Mouse (Mus musculus) T-cell, adult 2 months (primary cell): Measurements from ENCODE around the gene Steap3.
A peak's percentile ranks its signal among the peaks of the same experiment; 100 is the strongest.

Source experiments
- DNase-seq: peaks from one replicate; pipeline ENCODE4 v3.0.0; 2022; ENCODE audit warnings: low spot score

The Steap3 gene

GRCm38 (mm10) chr1:120198151-120198550 is 74.4 kb downstream of the Steap3 start:
- no peak for DNase-seq

- DNase-seq = peak; percentile 70
Measured at GRCm38 (mm10) chr1:120197189-120197588, 75.3 kb downstream of the Steap3 start.

DNA sequence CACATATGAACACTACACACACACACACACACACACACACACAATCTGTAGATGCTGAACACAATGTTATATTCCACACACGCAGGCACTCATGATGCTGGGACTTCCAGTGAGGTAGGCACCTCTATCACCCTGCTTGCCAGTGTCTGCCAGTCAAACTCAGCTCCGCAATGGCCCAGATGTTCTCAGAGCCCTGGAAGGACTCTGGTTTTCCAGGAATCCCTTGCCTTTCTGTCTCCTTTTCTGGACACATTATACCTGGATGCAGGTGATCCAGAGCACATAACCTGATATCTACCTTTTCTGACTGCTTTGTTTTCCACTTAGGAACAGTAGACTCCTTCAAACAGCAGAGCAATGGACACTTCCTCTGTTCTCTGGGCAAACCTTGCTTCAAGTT is 75.8 kb downstream of the Steap3 start:
- no peak for DNase-seq

- DNase-seq = no peak
Measured at GRCm38 (mm10) chr1:120195947-120196346, 76.6 kb downstream of the Steap3 start.

DNA sequence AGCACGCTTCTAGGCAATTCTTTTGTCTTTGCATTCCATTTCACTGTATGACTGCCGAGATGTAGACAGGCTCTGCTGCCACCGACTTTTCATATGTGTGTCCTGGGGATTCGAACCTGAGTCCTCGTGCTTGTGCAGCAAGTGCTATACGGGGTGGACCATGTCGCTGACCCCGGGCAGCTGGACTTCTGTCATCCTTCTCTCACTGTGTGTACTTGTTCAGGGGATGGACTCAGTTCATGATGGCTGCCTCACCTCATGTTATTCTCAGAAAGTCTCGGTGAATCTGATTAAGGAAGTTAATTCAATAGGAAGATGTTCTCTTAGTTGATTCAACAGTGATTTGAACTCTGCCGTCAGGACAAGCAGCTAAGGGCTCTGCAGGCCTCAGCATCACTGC is 78.9 kb downstream of the Steap3 start:
- no peak for DNase-seq

GRCm38 (mm10) chr1:120192321-120192720 is 80.2 kb downstream of the Steap3 start:
- DNase-seq = no peak

DNA sequence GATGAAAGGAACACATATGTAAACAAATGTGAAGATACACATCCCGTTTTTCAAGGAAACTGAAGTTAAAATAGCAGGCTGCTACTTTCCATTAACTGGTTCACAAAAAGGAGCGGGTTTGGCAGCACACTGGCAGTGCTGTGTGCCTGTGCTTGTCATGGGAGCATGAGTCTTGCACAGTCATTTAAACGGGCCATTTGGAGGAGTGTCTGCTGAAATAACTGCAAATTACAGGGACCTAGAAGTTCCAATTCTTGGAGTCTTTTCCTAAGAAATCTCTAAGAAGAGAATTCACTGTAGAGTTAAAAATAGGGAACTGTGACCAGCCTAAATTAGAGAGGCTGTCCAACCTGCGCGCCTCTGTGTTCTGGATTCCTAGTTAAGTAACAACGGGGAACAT is 81.6 kb downstream of the Steap3 start:
- no peak for DNase-seq

DNA sequence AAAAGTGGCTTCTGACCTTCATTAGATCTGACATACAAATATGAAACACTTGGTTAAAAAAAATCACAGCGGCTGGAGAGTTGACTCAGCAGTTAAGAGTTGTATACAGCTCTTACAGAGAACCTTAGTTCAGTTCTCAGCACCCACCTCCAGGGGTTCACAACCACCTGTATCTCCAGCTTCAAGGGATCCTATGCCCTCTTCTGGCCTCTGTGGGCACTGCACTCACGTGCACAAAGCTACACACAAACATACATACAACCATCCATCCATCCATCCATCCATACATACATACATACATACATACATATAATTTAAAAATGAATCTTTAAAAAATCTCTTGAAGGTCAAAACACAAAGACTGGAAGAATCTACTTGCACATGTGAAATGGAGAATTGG is 82.2 kb downstream of the Steap3 start:
- no peak for DNase-seq

DNA sequence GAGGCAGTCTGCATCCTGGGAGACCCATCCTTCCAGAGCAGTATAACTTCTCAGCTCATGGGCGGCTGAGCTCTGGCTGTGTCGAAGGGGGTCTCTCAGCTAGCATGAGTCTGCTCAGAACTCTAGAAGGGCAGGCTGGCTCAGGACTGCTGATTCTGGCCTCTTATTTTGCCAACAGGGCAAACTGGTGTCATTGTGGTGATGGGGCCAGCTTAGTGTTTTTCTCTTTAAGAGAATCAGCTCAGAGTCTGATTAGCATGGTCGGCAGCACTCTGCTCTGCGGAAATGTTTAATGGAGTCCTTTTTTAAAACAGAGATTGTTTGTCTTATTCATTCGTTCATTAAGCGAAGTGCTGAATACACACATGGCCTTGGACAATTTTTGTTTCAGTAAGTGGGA is 83.3 kb downstream of the Steap3 start:
- DNase-seq = no peak

DNA sequence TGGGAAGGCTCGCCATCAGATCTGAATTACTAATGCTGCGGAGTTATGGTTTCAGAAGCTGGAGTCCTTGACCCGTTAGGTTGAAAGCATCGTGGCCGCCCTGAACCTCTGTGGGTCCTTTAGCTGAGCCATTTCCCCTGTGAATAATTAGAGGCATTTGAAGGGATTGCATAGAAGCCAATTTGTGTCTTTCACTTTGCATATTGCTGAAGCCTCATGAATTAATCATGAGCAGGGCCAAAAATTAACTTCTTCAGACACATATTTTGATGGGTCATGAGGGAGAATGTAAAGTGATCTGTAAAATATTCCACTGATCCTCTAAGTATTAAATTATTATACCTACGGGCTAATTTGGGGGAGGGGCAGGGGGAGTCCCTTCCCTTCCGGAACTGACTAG is 85.4 kb downstream of the Steap3 start:
- no peak for DNase-seq

GRCm38 (mm10) chr1:120186655-120187054 is 85.8 kb downstream of the Steap3 start:
- no peak for DNase-seq

DNA sequence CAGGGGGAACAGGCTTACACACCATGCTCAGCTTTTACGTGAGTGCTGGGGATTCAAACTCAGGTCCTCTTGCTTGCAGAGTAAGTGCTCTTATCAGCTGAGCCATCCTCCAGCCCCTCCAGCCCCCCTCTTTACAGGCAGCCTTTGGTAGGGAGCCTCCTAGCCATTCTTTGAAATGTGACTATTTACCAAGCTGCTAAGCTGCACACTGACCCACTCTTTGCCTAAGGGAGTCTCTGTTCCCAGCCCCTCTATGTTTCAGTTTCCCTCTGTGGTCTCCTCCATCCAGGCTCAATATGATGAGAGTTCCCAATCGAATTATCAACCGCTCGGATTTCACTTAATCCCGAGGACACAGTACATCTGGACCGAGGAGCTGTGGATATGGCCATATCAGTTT is 86.3 kb downstream of the Steap3 start:
- DNase-seq = no peak

GRCm38 (mm10) chr1:120177141-120177540 is 95.4 kb downstream of the Steap3 start:
- DNase-seq = no peak

DNA sequence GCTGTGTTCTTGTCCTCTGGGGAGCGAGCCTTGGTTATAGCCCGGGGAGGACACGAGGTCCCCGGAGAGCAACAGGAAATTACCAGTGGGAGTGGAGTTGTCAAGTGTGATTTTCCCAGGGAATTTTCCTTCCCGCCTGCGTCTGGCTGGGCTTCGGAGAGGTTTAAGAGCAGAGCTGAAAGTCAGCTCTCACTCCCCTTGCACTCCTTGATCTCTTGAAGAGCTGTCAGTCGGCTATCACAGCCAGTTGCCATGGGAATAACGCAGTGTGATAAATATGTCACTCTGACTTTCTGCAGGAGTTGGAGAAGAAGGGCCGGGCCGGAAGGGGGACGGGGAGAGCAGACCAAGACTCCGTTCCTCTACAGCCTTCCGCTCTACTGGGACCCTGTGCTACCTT is 96.2 kb downstream of the Steap3 start:
- no peak for DNase-seq

DNA sequence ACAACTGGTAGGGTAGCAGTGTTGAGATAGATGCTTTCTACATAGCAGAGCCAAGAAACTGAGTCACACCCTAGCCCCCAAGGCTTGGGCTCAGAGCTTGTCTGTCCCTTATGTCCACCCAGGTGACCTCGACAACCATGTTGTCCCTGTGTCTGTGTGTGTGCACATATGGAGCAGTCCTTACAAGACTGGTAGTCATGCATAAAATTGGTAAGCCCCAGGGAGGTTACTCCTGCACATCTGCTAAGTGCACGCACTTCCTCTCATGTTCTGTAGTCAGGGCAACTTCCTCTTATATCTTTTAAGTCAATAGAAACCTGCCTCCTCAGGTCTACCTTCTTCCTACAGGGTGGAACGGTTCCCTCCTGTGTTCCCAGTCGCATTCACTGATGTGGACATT is 97.5 kb downstream of the Steap3 start:
- no peak for DNase-seq

GRCm38 (mm10) chr1:120171819-120172521 is 100.5 kb downstream of the Steap3 start:
- DNase-seq = no peak

GRCm38 (mm10) chr1:120170307-120170706 is 102.2 kb downstream of the Steap3 start:
- no peak for DNase-seq

GRCm38 (mm10) chr1:120168674-120169073 is 103.8 kb downstream of the Steap3 start:
- no peak for DNase-seq

- DNase-seq = no peak
Measured at GRCm38 (mm10) chr1:120168016-120168415, 104.5 kb downstream of the Steap3 start.

DNA sequence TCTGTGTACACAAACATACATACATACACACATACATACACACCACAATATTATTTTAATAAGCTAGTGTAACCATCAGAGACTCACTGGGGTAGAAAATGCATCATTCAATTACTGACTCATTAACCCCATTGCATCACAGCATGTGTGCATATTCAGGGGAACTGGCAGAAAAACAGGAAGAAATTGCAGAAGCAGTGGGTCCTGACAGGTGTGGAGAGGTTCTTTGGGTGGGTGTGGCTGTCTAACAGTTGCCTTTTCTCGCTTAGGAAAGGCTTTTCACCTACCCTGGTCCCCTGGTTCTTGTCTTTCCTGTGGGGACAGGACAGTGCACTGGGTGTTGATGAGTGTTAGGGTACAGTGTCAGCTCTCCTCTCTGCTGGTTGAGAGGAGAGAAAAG is 109.9 kb downstream of the Steap3 start:
- no peak for DNase-seq

GRCm38 (mm10) chr1:120161502-120161901 is 111.0 kb downstream of the Steap3 start:
- no peak for DNase-seq

- no peak for DNase-seq
Measured at GRCm38 (mm10) chr1:120158474-120159127, 113.9 kb downstream of the Steap3 start.

- peak; percentile 21 for DNase-seq
Measured at GRCm38 (mm10) chr1:120155325-120155724, 117.2 kb downstream of the Steap3 start.

- DNase-seq = no peak
Measured at GRCm38 (mm10) chr1:120154232-120154631, 118.3 kb downstream of the Steap3 start.
